Mouse (Mus musculus): ENCODE results near the gene Igf2bp1. TPM values are rescaled to one million over a fixed set of nuclear protein-coding genes. Genes with fewer than 3 reads are reported as not detected.

Igf2bp1 gene
- total and polyA plus RNA-seq, 2 experiments from 2014 or later: 3.4 to 4.5 TPM

GRCm38 (mm10) chr11:96034596-96035052, 28.9 kb upstream of the Igf2bp1 start, which contains the start of gene Snf8:
Gene Snf8, plus strand, starts transcription at chr11:96034885.
- Histone ChIP-seq H3K9me3 (replicated peaks; ENCODE audit: control insufficient read depth, low read length) (no peaks in the 10 kb centered on the region), H3K4me3 (ENCODE audit: low read depth, low read length) (peak within 1 kb of the TSS; percentile 89), H3K36me3 (replicated peaks; ENCODE audit: control insufficient read depth, insufficient read depth, low read length) (peaks cover 3% of the 10 kb centered on the region; the same call in 1 of the 2 replicates), H3K9ac (replicated peaks; ENCODE audit: low read depth, low read length) (peak within 1 kb of the TSS; percentile 77), H3K4me2 (ENCODE audit: low read depth, low read length) (peak within 1 kb of the TSS; percentile 94), H3K4me1 (ENCODE audit: control insufficient read depth, insufficient read depth) (peaks cover 10% of the 10 kb centered on the region), H3K27me3 (ENCODE audit: control insufficient read depth, insufficient read depth, low read length) (no peaks in the 10 kb centered on the region; the same call in 1 of the 2 replicates), H3K27ac (ENCODE audit: low read depth) (peak within 1 kb of the TSS; percentile 67)
- peak; percentile 72; the same call in 1 of the 2 replicates for TF ChIP-seq EP300 (IDR thresholded peaks at IDR 0.05; ENCODE audit: low read depth)
- no peak for TF ChIP-seq CTCF (IDR thresholded peaks at IDR 0.05; ENCODE audit: low read depth)
- WGBS: under 1% methylated on average over 29 of the region's 29 CpGs
- DNase-seq (ENCODE audit: low spot score) (peak; percentile 88), ATAC-seq (ENCODE audit: insufficient read depth, low read depth) (peak; percentile 89)

GRCm38 (mm10) chr11:96034116-96034515, 28.4 kb upstream of the Igf2bp1 start:
- no peak for ATAC-seq (ENCODE audit: insufficient read depth, low read depth)
- no peak overlapping the region for H3K9ac ChIP-seq (replicated peaks; ENCODE audit: low read depth, low read length)

DNA sequence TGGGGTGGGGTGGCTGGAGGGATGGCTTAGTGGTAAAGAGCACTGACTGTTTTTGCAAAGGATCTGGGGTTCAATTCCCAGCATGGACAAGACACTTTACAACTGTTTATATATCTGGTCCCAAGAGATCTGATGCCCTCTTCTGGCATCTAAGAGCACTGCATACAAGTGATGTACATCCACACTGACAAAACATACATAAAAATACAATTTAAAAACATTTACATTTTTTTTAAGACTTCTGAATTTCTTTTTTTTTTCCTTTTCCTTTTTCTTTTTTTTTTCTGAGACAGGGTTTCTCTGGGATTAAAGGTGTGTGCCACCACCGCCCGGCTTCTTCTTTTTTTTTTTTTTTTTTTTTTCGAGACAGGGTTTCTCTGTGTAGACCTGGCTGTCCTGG, 27.5 kb upstream of the Igf2bp1 start:
- no peak overlapping the region for H3K4me2 ChIP-seq (ENCODE audit: low read depth, low read length)
- H3K27ac ChIP-seq (ENCODE audit: low read depth): no peak overlapping the region
- 96% methylated on average over 2 of the region's 3 CpGs for WGBS
- TF ChIP-seq EP300 (IDR thresholded peaks at IDR 0.05; ENCODE audit: low read depth) (no peak), CTCF (IDR thresholded peaks at IDR 0.05; ENCODE audit: low read depth) (peak; percentile 26; the same call in 1 of the 2 replicates)
- DNase-seq (ENCODE audit: low spot score) (no peak), ATAC-seq (ENCODE audit: insufficient read depth, low read depth) (no peak)
- H3K9me3 ChIP-seq (replicated peaks; ENCODE audit: control insufficient read depth, low read length): no peaks in the 10 kb centered on the region
- H3K27me3 ChIP-seq (ENCODE audit: control insufficient read depth, insufficient read depth, low read length): no peaks in the 10 kb centered on the region; the same call in 1 of the 2 replicates
- peaks cover 3% of the 10 kb centered on the region; the same call in 1 of the 2 replicates for H3K36me3 ChIP-seq (replicated peaks; ENCODE audit: control insufficient read depth, insufficient read depth, low read length)
- H3K4me3 ChIP-seq (ENCODE audit: low read depth, low read length): no peak overlapping the region
- H3K9ac ChIP-seq (replicated peaks; ENCODE audit: low read depth, low read length): no peak overlapping the region
- peaks cover 10% of the 10 kb centered on the region for H3K4me1 ChIP-seq (ENCODE audit: control insufficient read depth, insufficient read depth)

More at GRCm38 (mm10) chr11:96034116-96034515, 28.4 kb upstream of the Igf2bp1 start:
- Histone ChIP-seq H3K27ac (ENCODE audit: low read depth) (peak overlapping the region; percentile 67; the same call in 1 of the 2 replicates), H3K4me2 (ENCODE audit: low read depth, low read length) (peak overlapping the region; percentile 94), H3K36me3 (replicated peaks; ENCODE audit: control insufficient read depth, insufficient read depth, low read length) (peaks cover 3% of the 10 kb centered on the region; the same call in 1 of the 2 replicates), H3K9me3 (replicated peaks; ENCODE audit: control insufficient read depth, low read length) (no peaks in the 10 kb centered on the region), H3K27me3 (ENCODE audit: control insufficient read depth, insufficient read depth, low read length) (no peaks in the 10 kb centered on the region; the same call in 1 of the 2 replicates), H3K4me1 (ENCODE audit: control insufficient read depth, insufficient read depth) (peaks cover 10% of the 10 kb centered on the region), H3K4me3 (ENCODE audit: low read depth, low read length) (peak overlapping the region; percentile 89)
- 46% methylated on average over 8 of the region's 8 CpGs for WGBS
- no peak for DNase-seq (ENCODE audit: low spot score)
- TF ChIP-seq EP300 (IDR thresholded peaks at IDR 0.05; ENCODE audit: low read depth) (no peak), CTCF (IDR thresholded peaks at IDR 0.05; ENCODE audit: low read depth) (no peak)

- TF ChIP-seq CTCF (IDR thresholded peaks at IDR 0.05; ENCODE audit: low read depth): peak; percentile 32; the same call in 1 of the 2 replicates
- TF ChIP-seq EP300 (IDR thresholded peaks at IDR 0.05; ENCODE audit: low read depth): no peak
- no peak for DNase-seq (ENCODE audit: low spot score)
- Histone ChIP-seq H3K9me3 (replicated peaks; ENCODE audit: control insufficient read depth, low read length) (no peaks in the 10 kb centered on the region), H3K27me3 (ENCODE audit: control insufficient read depth, insufficient read depth, low read length) (no peaks in the 10 kb centered on the region; the same call in 1 of the 2 replicates), H3K9ac (replicated peaks; ENCODE audit: low read depth, low read length) (no peak overlapping the region), H3K4me3 (ENCODE audit: low read depth, low read length) (no peak overlapping the region), H3K36me3 (replicated peaks; ENCODE audit: control insufficient read depth, insufficient read depth, low read length) (no peaks in the 10 kb centered on the region), H3K4me1 (ENCODE audit: control insufficient read depth, insufficient read depth) (peaks cover 10% of the 10 kb centered on the region), H3K27ac (ENCODE audit: low read depth) (no peak overlapping the region), H3K4me2 (ENCODE audit: low read depth, low read length) (no peak overlapping the region)
- WGBS: 79% methylated on average over 2 of the region's 2 CpGs
- ATAC-seq (ENCODE audit: insufficient read depth, low read depth): no peak
These were observed 26.0 kb upstream of the Igf2bp1 start for GRCm38 (mm10) chr11:96031701-96032100.

DNA sequence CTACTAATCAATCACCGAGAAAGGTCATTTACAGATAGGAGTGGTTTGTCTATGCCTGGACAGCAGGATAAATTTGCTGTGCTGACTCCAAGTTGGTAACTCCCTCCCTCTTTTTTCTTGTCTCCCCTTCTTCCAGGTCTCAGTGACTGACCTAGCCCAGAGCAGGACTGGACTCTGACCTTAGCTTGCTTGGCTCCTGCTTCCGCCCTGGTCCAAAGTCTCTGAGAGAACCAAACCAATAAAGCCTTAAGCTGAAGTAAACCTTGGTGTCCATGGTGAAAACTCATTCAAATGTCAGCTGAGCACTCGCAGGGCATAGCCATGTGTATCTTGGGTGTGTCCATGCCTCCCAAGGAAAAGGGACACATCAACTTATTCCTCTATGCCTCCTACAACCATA, 24.8 kb upstream of the Igf2bp1 start:
- no peak overlapping the region for H3K4me2 ChIP-seq (ENCODE audit: low read depth, low read length)
- DNase-seq (ENCODE audit: low spot score): no peak
- no peak overlapping the region for H3K4me3 ChIP-seq (ENCODE audit: low read depth, low read length)
- H3K9ac ChIP-seq (replicated peaks; ENCODE audit: low read depth, low read length): no peak overlapping the region
- WGBS: 74% methylated on average over 3 of the region's 3 CpGs
- ATAC-seq (ENCODE audit: insufficient read depth, low read depth): no peak
- no peaks in the 10 kb centered on the region; the same call in 1 of the 2 replicates for H3K27me3 ChIP-seq (ENCODE audit: control insufficient read depth, insufficient read depth, low read length)
- no peaks in the 10 kb centered on the region for H3K36me3 ChIP-seq (replicated peaks; ENCODE audit: control insufficient read depth, insufficient read depth, low read length)
- H3K9me3 ChIP-seq (replicated peaks; ENCODE audit: control insufficient read depth, low read length): no peaks in the 10 kb centered on the region
- no peak overlapping the region for H3K27ac ChIP-seq (ENCODE audit: low read depth)
- peaks cover 8% of the 10 kb centered on the region for H3K4me1 ChIP-seq (ENCODE audit: control insufficient read depth, insufficient read depth)
- TF ChIP-seq CTCF (IDR thresholded peaks at IDR 0.05; ENCODE audit: low read depth): no peak
- no peak for TF ChIP-seq EP300 (IDR thresholded peaks at IDR 0.05; ENCODE audit: low read depth)

Measured in heart, postnatal 0 days (tissue).